ENCODE assay signal across 7 mouse cellular contexts in genomic region chrX:135886234-135886585, GRCm38 (mm10). TPM values are rescaled to one million over a fixed set of nuclear protein-coding genes. Genes with fewer than 3 reads are reported as not detected.
DNase-seq lines count a peak whose midpoint lies in the region; ATAC-seq and TF ChIP-seq lines count a peak whose summit lies in the region.

No protein-coding gene starts in this region.

- TF ChIP-seq EP300 in CH12.LX (IDR thresholded peaks at IDR 0.05; ENCODE audit: low read length), result no peak
- TF ChIP-seq EP300 in liver, postnatal 0 days (IDR thresholded peaks at IDR 0.05; ENCODE audit: low read depth), result no peak

- H3K4me2 ChIP-seq in CH12.LX (ENCODE audit: insufficient read depth, low read depth, poor library complexity, severe bottlenecking), result no peak overlapping the region; the same call in 1 of the 2 replicates
- H3K4me2 ChIP-seq in kidney, embryonic 14.5 days (replicated peaks; ENCODE audit: low read depth, low read length), result peak overlapping the region; percentile 41
- peak overlapping the region; percentile 71 for H3K4me2 ChIP-seq in liver, postnatal 0 days (ENCODE audit: low read depth, low read length)

- no peak overlapping the region; the same call in 1 of the 2 replicates for H3K27ac ChIP-seq in CH12.LX (ENCODE audit: insufficient read depth, low read depth)
- peak overlapping the region; percentile 51; the same call in 1 of the 2 replicates for H3K27ac ChIP-seq in kidney, embryonic 14.5 days (ENCODE audit: low read depth, low read length)
- peak overlapping the region; percentile 63 for H3K27ac ChIP-seq in liver, postnatal 0 days (ENCODE audit: low read depth)

- no peak for TF ChIP-seq RAD21 in CH12.LX (IDR thresholded peaks at IDR 0.05; ENCODE audit: low read depth, low read length)

- no peaks in the 10 kb centered on the region for H3K79me3 ChIP-seq in C2C12 (ENCODE audit: low read depth)

- H3K79me2 ChIP-seq in C2C12 (ENCODE audit: control insufficient read depth, insufficient read depth) (no peaks in the 10 kb centered on the region), CH12.LX (replicated peaks; ENCODE audit: control insufficient read depth, extremely low read depth, insufficient read depth, poor library complexity, severe bottlenecking) (0 out of 2 replicates have a peak, but pooled peaks cover 2% of the 10 kb centered on the region)

- H3K4me1 ChIP-seq in CH12.LX (ENCODE audit: control insufficient read depth in 1 of 2, insufficient read depth in 2 of 2), result no peaks in the 10 kb centered on the region
- no peaks in the 10 kb centered on the region for H3K4me1 ChIP-seq in kidney, embryonic 14.5 days (ENCODE audit: control insufficient read depth, insufficient read depth, low read length)
- H3K4me1 ChIP-seq in liver, postnatal 0 days (ENCODE audit: insufficient read depth), result no peaks in the 10 kb centered on the region; the same call in 1 of the 2 replicates

- TF ChIP-seq CTCF in C2C12 (IDR thresholded peaks at IDR 0.05; ENCODE audit: control insufficient read depth, insufficient read depth, insufficient read length), result no peak
- no peak for TF ChIP-seq CTCF in CH12.LX (conservative IDR thresholded peaks at IDR 0.05 in 1 of 2, IDR thresholded peaks at IDR 0.05 in 1 of 2; ENCODE audit: low read depth in 2 of 2, low read length in 2 of 2)
- TF ChIP-seq CTCF in liver, postnatal 0 days (IDR thresholded peaks at IDR 0.05; ENCODE audit: low read depth), result no peak

- H3K9me3 ChIP-seq in CH12.LX (replicated peaks; ENCODE audit: low read length), result no peaks in the 10 kb centered on the region
- no peaks in the 10 kb centered on the region for H3K9me3 ChIP-seq in kidney, embryonic 14.5 days (ENCODE audit: control insufficient read depth, low read length)
- no peaks in the 10 kb centered on the region for H3K9me3 ChIP-seq in liver, postnatal 0 days (ENCODE audit: low read length)

- WGBS in kidney, embryonic 14.5 days, result 23% methylated on average over 11 of the region's 11 CpGs
- WGBS in liver, postnatal 0 days (ENCODE audit: insufficient replicate concordance), result 19% methylated on average over 7 of the region's 11 CpGs

- DNase-seq in CH12.LX (ENCODE audit: extremely low read depth), result peak; percentile 38
- peak; percentile 56 for DNase-seq in cerebellum, adult 9-11 months
- DNase-seq in gonadal fat pad, adult 2 months (ENCODE audit: low read depth), result peak; percentile 0
- DNase-seq in liver, postnatal 0 days, result peak; percentile 50
- peak; percentile 31 for DNase-seq in ovary, postnatal 36 days (ENCODE audit: low spot score)

- peak overlapping the region; percentile 21 for H3K4me3 ChIP-seq in C2C12 (ENCODE audit: insufficient read depth, poor library complexity, severe bottlenecking)
- peak overlapping the region; percentile 69 to 88 (median 71) for H3K4me3 ChIP-seq in CH12.LX (replicated peaks in 1 of 3; ENCODE audit: low read depth in 2 of 3, low read length in 2 of 3, poor library complexity in 1 of 3)
- peak overlapping the region; percentile 64 for H3K4me3 ChIP-seq in kidney, embryonic 14.5 days (ENCODE audit: low read length)
- peak overlapping the region; percentile 60 for H3K4me3 ChIP-seq in liver, postnatal 0 days (ENCODE audit: low read depth, low read length)

- no peak for TF ChIP-seq POLR2A in CH12.LX (IDR thresholded peaks at IDR 0.05; ENCODE audit: low read depth, low read length)

- no peak; the same call in 1 of the 2 replicates for ATAC-seq in kidney, embryonic 14.5 days (ENCODE audit: low FRiP score, low TSS enrichment)
- peak; percentile 79 for ATAC-seq in liver, postnatal 0 days

- no peaks in the 10 kb centered on the region for H3K27me3 ChIP-seq in C2C12 (ENCODE audit: control insufficient read depth, insufficient read depth, insufficient read length)
- H3K27me3 ChIP-seq in CH12.LX (replicated peaks), result no peaks in the 10 kb centered on the region
- H3K27me3 ChIP-seq in kidney, embryonic 14.5 days (ENCODE audit: control insufficient read depth, insufficient read depth, low read length), result no peaks in the 10 kb centered on the region
- H3K27me3 ChIP-seq in liver, postnatal 0 days (ENCODE audit: insufficient read depth, low read length), result no peaks in the 10 kb centered on the region

- H3K36me3 ChIP-seq in C2C12 (ENCODE audit: control insufficient read depth, insufficient read depth) (no peaks in the 10 kb centered on the region), CH12.LX (replicated peaks in 1 of 2; ENCODE audit: control insufficient read depth in 1 of 2, insufficient read depth in 1 of 2, low read length in 1 of 2) (peaks cover 20 to 34% of the 10 kb centered on the region in 2 experiments)
- H3K36me3 ChIP-seq in kidney, embryonic 14.5 days (ENCODE audit: control insufficient read depth, insufficient read depth, low read length), result peaks cover 21% of the 10 kb centered on the region
- no peaks in the 10 kb centered on the region for H3K36me3 ChIP-seq in liver, postnatal 0 days (replicated peaks; ENCODE audit: insufficient read depth, low read length)

- dilution Hi-C loops in CH12.LX (cut with MboI; ENCODE audit: extremely low pct_ligation_motif_present, extremely low pct_unique_long_range_greater_than_20kb, low sequenced_read_pairs), result no loop called here

- H3K9ac ChIP-seq in CH12.LX (ENCODE audit: insufficient read depth, low read depth), result peak overlapping the region; percentile 76
- peak overlapping the region; percentile 78 for H3K9ac ChIP-seq in kidney, embryonic 14.5 days (ENCODE audit: low read depth, low read length)
- H3K9ac ChIP-seq in liver, postnatal 0 days (replicated peaks), result peak overlapping the region; percentile 75

- peak overlapping the region; percentile 72 for H3ac ChIP-seq in C2C12 (ENCODE audit: control insufficient read depth, insufficient read length, low read depth)

- in situ Hi-C loops in CH12.LX (cut with MboI; ENCODE audit: low pct_ligation_motif_present, low pct_unique_long_range_greater_than_20kb, low sequenced_read_pairs), result no loop called here

TF ChIP-seq in C2C12, 6 proteins besides CTCF, POLR2A, EP300 and RAD21:
- TF ChIP-seq MAX (IDR thresholded peaks at IDR 0.05) (no peak), MYOG (IDR thresholded peaks at IDR 0.05; ENCODE audit: control insufficient read depth, extremely low read depth, insufficient read length) (no peak), FOSL1 (IDR thresholded peaks at IDR 0.05; ENCODE audit: insufficient read depth, low read length, poor library complexity, severe bottlenecking) (no peak), USF1 (IDR thresholded peaks at IDR 0.05; ENCODE audit: low read depth) (no peak), MYOD1 (IDR thresholded peaks at IDR 0.05; ENCODE audit: control insufficient read depth, insufficient read length, low read depth) (no peak), CEBPB (IDR thresholded peaks at IDR 0.05; ENCODE audit: low read depth) (no peak)
TF ChIP-seq in C2C12: peak in this region for 0.

TF ChIP-seq in CH12.LX, 34 proteins besides CTCF, POLR2A, EP300 and RAD21:
- TF ChIP-seq ZKSCAN1 (IDR thresholded peaks at IDR 0.05; ENCODE audit: borderline replicate concordance, low read depth, low read length) (no peak), GABPA (IDR thresholded peaks at IDR 0.05; ENCODE audit: insufficient replicate concordance, low read depth, low read length) (no peak), MAX (IDR thresholded peaks at IDR 0.05; ENCODE audit: low read length) (no peak), E2F4 (IDR thresholded peaks at IDR 0.05; ENCODE audit: insufficient replicate concordance, low read depth, low read length) (no peak), SMC3 (IDR thresholded peaks at IDR 0.05; ENCODE audit: low read depth, low read length) (no peak), BHLHE40 (IDR thresholded peaks at IDR 0.05; ENCODE audit: low read depth, low read length) (no peak), NELFE (IDR thresholded peaks at IDR 0.05; ENCODE audit: low read depth, low read length) (no peak)

RNA-seq across cellular contexts. Expression of gene Gprasp2, which starts 47.4 kb away (rescaled TPM):
- not detected for polyA plus RNA-seq in C2C12 (2012; fragmentation: generic; extraction: Trizol)
- 0.08 TPM in 2 replicates for total RNA-seq in CH12.LX (2012; rRNA removed)
- not detected in 2 replicates for total RNA-seq in CH12.LX (2014; rRNA removed)
- 0.40 TPM in 1 of 2 replicates, not detected in the other for polyA plus RNA-seq in CH12.LX (2012; ENCODE audit: insufficient read length, low read depth)
- 8.6 and 9.0 TPM in 2 replicates for polyA plus RNA-seq in gonadal fat pad, adult 2 months (2012; rRNA removed)
- polyA plus RNA-seq in kidney, embryonic 14.5 days (2014; fragmentation: Nextera tagmentation; extraction: Ambion mirVana), result 11.4 and 21.6 TPM in 2 replicates
- polyA plus RNA-seq in liver, postnatal 0 days (2015; fragmentation: Nextera tagmentation; extraction: Ambion mirVana), result 0.19 and 0.26 TPM in 2 replicates

Comparison
In these comparisons a context has a peak if more than half of its experiments do, and no peak if none do; other contexts are left out.
1. H3K4me3 ChIP-seq: peak in every context shown above with its lines; median percentile 71 in CH12.LX; 64 in kidney, embryonic 14.5 days; 60 in liver, postnatal 0 days; 21 in C2C12.
2. DNase-seq: peak in every context shown above with its lines; median percentile 56 in cerebellum, adult 9-11 months; 50 in liver, postnatal 0 days; 38 in CH12.LX; 31 in ovary, postnatal 36 days; 0 in gonadal fat pad, adult 2 months.